Mouse (Mus musculus): Measurements from ENCODE around the gene Grik1. TPM values are rescaled to one million over a fixed set of nuclear protein-coding genes. Genes with fewer than 3 reads are reported as not detected.

The Grik1 gene
- polyA plus RNA-seq, 1 experiment from 2014 or later, result 0.49 TPM

DNA sequence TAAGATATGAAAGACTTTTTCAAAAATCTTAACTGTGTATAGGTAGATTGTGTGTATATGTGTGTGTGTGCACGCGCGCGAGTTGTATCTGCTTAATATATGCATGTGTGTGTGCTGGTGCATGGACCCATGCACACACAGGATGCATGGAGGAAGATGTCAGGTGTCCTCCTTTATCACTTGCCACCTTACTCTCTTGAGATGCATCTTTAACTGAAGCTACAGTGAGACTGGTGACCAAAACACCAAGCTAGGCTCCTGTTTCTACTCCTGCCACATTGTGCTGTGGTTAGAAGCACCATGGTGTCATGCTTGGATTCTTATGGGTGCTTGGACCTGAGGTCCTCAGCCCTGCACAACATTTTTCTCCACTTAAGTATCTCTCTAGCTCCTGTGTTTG is 245.7 kb downstream of the Grik1 start:
- no peak for ATAC-seq (ENCODE audit: extremely low read depth, insufficient number of reproducible peaks, low FRiP score, low TSS enrichment)
- Histone ChIP-seq H3K36me3 (no peaks in the 10 kb centered on the region), H3K9me3 (no peaks in the 10 kb centered on the region), H3K27me3 (replicated peaks) (no peaks in the 10 kb centered on the region), H3K9ac (no peak overlapping the region), H3K4me3 (no peak overlapping the region), H3K27ac (replicated peaks) (no peak overlapping the region), H3K4me2 (no peak overlapping the region), H3K4me1 (no peaks in the 10 kb centered on the region)
- 94% methylated on average over 4 of the region's 4 CpGs for WGBS

DNA sequence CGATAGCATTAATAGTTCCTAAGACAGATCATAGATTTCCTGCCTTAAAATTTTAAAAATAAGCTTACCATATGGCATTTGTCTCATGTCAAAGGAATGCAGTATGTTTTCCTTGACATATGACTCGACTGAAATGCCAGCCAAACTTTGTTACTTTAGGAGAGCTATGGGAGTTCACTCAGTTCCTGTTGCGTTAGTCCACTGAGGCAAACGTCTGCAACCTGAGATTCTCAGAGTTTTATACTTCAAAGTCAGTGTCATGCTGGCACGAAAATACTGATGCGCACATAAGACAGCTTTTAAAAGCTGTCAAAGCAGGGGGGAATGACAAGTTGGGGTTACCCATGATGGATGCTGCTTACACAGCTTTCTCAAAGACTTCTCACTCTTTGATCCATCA is 247.6 kb downstream of the Grik1 start:
- H3K4me3 ChIP-seq, result no peak overlapping the region
- H3K4me2 ChIP-seq, result no peak overlapping the region
- no peak overlapping the region for H3K9ac ChIP-seq
- H3K27ac ChIP-seq (replicated peaks), result no peak overlapping the region
- ATAC-seq (ENCODE audit: extremely low read depth, insufficient number of reproducible peaks, low FRiP score, low TSS enrichment), result no peak
- no peaks in the 10 kb centered on the region for H3K9me3 ChIP-seq
- no peaks in the 10 kb centered on the region for H3K27me3 ChIP-seq (replicated peaks)
- WGBS, result 43% methylated on average over 6 of the region's 6 CpGs
- H3K36me3 ChIP-seq, result no peaks in the 10 kb centered on the region
- no peaks in the 10 kb centered on the region for H3K4me1 ChIP-seq

DNA sequence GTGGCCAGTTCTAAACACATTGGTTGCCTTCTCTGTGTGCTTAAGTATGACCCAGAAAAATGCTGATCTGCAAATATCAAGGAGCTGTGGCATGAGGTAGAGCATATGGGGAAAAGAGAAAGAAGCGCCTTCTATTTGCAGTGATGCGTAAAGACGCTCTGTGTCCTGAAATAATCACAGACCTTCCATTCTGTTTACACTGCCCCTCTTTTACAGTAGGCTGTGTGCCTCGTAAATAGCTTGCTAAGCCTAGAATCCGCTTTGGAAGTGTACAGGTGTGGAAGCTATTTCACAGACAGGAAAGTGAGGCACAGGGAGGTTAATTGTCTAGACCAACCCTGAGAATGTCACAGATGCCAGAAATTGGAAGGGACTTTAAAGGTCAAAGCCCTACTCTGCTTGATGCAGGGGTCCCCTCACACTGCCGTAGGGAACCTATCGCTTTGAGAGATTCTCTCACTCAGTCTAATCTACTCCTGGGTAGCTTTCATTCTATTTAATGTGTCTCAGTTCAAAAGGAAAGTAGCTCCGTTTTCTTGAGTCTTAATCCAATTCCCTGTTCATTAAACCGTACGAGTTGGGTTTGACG is 251.5 kb downstream of the Grik1 start:
- Histone ChIP-seq H3K36me3 (no peaks in the 10 kb centered on the region), H3K9ac (no peak overlapping the region), H3K9me3 (no peaks in the 10 kb centered on the region), H3K27me3 (replicated peaks) (no peaks in the 10 kb centered on the region), H3K4me1 (no peaks in the 10 kb centered on the region), H3K4me2 (no peak overlapping the region), H3K4me3 (no peak overlapping the region), H3K27ac (replicated peaks) (no peak overlapping the region)
- 81% methylated on average over 11 of the region's 11 CpGs for WGBS
- ATAC-seq (ENCODE audit: extremely low read depth, insufficient number of reproducible peaks, low FRiP score, low TSS enrichment), result no peak

DNA sequence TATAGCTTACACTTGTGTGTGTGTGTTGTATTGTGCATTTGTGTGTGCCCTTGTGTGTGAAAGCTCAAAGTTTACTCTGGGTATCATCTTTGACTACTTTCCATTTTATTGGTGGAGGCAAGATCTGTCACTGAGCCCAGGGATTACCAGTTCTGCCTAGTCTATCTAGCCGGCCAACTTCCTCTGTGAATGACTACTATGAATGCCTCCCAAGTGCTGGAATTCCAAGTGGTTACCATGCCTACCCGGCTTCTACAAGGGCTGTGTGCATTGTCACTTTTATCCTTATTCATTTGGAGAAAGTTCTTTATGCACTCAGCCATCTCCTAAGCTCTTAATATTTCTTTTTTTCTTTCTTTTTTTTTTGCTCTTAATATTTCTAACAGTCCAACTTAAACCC is 301.3 kb downstream of the Grik1 start:
- no peaks in the 10 kb centered on the region for H3K27me3 ChIP-seq (replicated peaks)
- no peaks in the 10 kb centered on the region for H3K4me1 ChIP-seq
- ATAC-seq (ENCODE audit: extremely low read depth, insufficient number of reproducible peaks, low FRiP score, low TSS enrichment), result no peak
- H3K27ac ChIP-seq (replicated peaks), result no peak overlapping the region
- no peaks in the 10 kb centered on the region for H3K36me3 ChIP-seq
- no peak overlapping the region for H3K4me3 ChIP-seq
- H3K9me3 ChIP-seq, result no peaks in the 10 kb centered on the region
- no peak overlapping the region for H3K4me2 ChIP-seq
- H3K9ac ChIP-seq, result no peak overlapping the region
- 63% methylated on average over 2 of the region's 2 CpGs for WGBS

DNA sequence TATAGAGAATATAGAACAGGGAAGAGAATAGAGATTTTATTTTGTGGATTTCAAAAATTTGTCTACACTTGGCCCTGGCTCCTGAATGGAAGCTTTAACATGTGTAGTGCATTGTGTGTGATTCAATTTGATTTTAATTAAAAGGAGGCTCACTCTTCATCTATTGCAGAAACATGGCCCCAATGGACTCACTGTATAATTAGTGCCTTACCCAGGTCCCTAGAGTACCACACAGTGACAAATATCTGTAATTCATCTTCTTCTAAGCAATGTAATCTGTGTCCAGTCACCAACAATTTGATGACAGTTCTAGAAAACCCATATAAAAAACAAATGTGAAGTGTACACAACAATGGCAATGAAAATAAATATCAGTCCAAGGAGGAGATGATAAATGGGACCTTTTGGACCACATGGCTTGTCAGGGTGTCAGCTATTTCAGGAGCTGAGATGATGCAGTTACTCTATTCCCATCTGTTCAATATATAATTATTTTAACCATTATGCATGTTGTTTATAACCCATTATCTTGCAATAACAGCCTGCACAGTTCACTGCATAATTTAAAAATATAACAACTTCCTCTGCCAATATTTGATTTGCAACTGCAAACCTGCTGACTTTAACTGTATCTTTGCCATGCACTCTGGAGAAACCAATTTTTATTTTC is 305.7 kb downstream of the Grik1 start:
- ATAC-seq (ENCODE audit: extremely low read depth, insufficient number of reproducible peaks, low FRiP score, low TSS enrichment), result no peak

DNA sequence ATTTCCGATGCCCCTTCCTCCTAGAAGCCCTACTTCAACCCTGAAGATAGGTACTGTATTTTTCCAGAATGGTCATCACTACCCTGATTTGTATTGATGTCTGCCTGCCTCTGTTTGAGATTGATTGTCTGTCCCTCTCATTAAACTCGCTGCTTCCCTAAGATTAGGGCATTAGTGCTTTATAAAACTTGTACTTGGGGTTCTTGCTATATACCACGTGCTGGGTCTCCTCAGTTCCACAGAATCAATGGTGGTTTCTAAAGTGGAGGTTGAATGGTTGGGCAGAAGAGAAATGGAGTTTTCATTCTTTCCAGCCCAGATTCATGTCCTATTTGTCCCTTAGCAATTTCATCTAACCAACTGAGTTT is 316.0 kb downstream of the Grik1 start:
- H3K27me3 ChIP-seq (replicated peaks), result no peaks in the 10 kb centered on the region
- no peak overlapping the region for H3K9ac ChIP-seq
- no peak overlapping the region for H3K4me3 ChIP-seq
- WGBS, result 65% methylated on average over 3 of the region's 3 CpGs
- ATAC-seq (ENCODE audit: extremely low read depth, insufficient number of reproducible peaks, low FRiP score, low TSS enrichment), result no peak
- no peaks in the 10 kb centered on the region for H3K36me3 ChIP-seq
- no peaks in the 10 kb centered on the region for H3K9me3 ChIP-seq
- H3K27ac ChIP-seq (replicated peaks), result no peak overlapping the region
- no peak overlapping the region for H3K4me2 ChIP-seq
- no peaks in the 10 kb centered on the region for H3K4me1 ChIP-seq

More for the DNA sequence above, 305.7 kb downstream of the Grik1 start:
- H3K27ac ChIP-seq (replicated peaks), result no peak overlapping the region
- no peaks in the 10 kb centered on the region for H3K36me3 ChIP-seq
- no peaks in the 10 kb centered on the region for H3K4me1 ChIP-seq
- H3K9ac ChIP-seq, result no peak overlapping the region
- H3K9me3 ChIP-seq, result no peaks in the 10 kb centered on the region
- no peak overlapping the region for H3K4me3 ChIP-seq
- no peak overlapping the region for H3K4me2 ChIP-seq
- H3K27me3 ChIP-seq (replicated peaks), result no peaks in the 10 kb centered on the region

DNA sequence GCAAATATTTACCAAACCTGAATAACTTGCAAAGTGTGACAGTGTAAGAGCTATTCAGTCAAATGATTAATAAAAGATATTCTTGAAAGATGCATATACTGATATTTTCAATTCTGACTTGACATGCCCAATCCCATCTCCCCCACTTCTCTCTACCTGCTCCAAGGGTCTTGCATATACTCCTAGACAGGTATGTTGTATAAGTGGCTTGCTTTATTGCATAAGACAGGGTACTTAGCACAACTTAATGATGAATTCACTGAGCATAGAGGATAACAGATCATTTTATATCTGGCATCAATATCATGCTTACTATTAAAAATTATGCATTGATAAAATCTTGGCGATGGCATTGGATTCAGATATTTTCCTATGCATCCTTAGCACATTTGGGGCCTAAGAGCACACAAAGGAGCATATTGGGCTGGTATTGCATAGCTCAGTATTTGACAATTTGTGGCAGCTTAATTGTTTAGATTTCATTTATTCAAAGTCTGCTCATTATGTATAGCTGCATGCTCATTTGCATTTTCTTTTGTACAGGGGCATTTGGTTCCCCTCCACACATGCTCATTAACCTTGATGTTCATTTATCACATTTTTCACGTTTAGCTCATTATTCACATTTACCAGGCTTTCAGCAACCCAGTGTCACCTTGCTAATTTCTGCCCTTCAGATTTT is 316.5 kb downstream of the Grik1 start:
- Histone ChIP-seq H3K36me3 (no peaks in the 10 kb centered on the region), H3K4me1 (no peaks in the 10 kb centered on the region), H3K27me3 (replicated peaks) (no peaks in the 10 kb centered on the region), H3K4me3 (no peak overlapping the region), H3K27ac (replicated peaks) (no peak overlapping the region), H3K9me3 (no peaks in the 10 kb centered on the region), H3K4me2 (no peak overlapping the region), H3K9ac (no peak overlapping the region)
- ATAC-seq (ENCODE audit: extremely low read depth, insufficient number of reproducible peaks, low FRiP score, low TSS enrichment), result no peak
- 59% methylated on average over 2 of the region's 2 CpGs for WGBS

DNA sequence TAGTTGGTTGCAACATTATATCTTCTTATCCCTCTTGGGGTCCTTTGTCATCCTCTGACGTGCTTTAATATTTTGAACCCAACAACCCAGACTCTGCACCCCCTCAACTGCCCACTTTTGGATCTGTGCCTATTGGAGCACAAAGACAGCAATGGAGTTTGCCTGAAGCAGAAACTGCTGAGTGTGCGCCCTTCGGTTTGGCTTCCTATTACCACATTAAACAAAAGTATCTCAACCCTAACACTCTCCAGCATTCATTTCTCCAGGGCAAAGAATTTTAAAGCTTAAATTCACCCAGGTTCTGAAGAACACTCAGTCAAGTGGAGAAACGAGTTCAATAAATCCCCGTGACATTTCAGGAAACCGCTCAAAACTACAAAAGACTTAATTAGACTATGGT is 318.2 kb downstream of the Grik1 start:
- H3K9me3 ChIP-seq, result no peaks in the 10 kb centered on the region
- ATAC-seq (ENCODE audit: extremely low read depth, insufficient number of reproducible peaks, low FRiP score, low TSS enrichment), result no peak
- H3K36me3 ChIP-seq, result no peaks in the 10 kb centered on the region
- no peak overlapping the region for H3K9ac ChIP-seq
- no peak overlapping the region for H3K27ac ChIP-seq (replicated peaks)
- no peak overlapping the region for H3K4me2 ChIP-seq
- H3K27me3 ChIP-seq (replicated peaks), result no peaks in the 10 kb centered on the region
- 76% methylated on average over 6 of the region's 6 CpGs for WGBS
- H3K4me1 ChIP-seq, result no peaks in the 10 kb centered on the region
- no peak overlapping the region for H3K4me3 ChIP-seq

DNA sequence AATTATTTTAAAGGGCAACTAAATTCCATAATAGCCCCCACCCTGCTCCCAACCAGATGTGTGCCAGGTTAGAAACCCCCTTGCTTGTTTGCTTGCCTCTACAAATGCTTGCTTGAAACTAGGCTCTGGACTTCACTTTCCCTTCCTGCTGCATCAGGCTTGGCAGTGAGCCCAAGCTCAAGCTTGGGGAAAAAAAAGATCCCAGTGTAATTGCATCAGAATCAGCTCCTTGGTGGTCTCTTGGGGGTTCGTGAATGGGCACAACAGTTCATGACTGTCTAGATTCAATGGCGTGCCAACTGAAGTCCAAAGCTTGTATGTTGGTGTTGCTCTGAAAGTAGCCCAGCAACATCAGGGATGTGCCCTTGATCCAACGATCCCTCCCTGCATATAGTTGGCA is 320.1 kb downstream of the Grik1 start:
- ATAC-seq (ENCODE audit: extremely low read depth, insufficient number of reproducible peaks, low FRiP score, low TSS enrichment), result no peak
- Histone ChIP-seq H3K27ac (replicated peaks) (no peak overlapping the region), H3K27me3 (replicated peaks) (no peaks in the 10 kb centered on the region), H3K36me3 (no peaks in the 10 kb centered on the region), H3K4me1 (no peaks in the 10 kb centered on the region), H3K4me2 (no peak overlapping the region), H3K4me3 (no peak overlapping the region), H3K9me3 (no peaks in the 10 kb centered on the region), H3K9ac (no peak overlapping the region)
- WGBS, result 81% methylated on average over 3 of the region's 3 CpGs

DNA sequence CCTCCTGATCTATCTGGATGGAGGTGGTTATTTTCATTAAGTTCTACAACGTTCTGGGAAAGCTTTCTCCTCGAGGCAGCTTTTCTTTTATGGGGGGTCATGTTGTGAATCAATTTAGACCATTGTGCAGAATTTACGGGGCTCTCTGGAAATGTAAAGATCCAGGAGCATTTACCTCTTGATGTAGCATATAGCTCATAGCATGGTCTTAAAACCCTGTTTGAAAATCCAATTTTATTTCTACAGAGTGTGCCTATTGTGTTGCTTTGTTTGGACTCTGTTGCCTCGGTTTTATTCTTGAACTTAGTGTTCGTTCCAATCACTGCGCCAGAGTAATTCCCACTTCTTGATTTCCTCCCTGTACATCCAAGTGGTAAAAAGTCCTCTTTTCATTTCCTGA is 328.6 kb downstream of the Grik1 start:
- H3K27ac ChIP-seq (replicated peaks), result no peak overlapping the region
- no peaks in the 10 kb centered on the region for H3K9me3 ChIP-seq
- no peak overlapping the region for H3K4me3 ChIP-seq
- H3K4me2 ChIP-seq, result no peak overlapping the region
- 69% methylated on average over 6 of the region's 6 CpGs for WGBS
- H3K4me1 ChIP-seq, result no peaks in the 10 kb centered on the region
- no peaks in the 10 kb centered on the region for H3K36me3 ChIP-seq
- no peak for ATAC-seq (ENCODE audit: extremely low read depth, insufficient number of reproducible peaks, low FRiP score, low TSS enrichment)
- H3K27me3 ChIP-seq (replicated peaks), result no peaks in the 10 kb centered on the region
- H3K9ac ChIP-seq, result no peak overlapping the region

DNA sequence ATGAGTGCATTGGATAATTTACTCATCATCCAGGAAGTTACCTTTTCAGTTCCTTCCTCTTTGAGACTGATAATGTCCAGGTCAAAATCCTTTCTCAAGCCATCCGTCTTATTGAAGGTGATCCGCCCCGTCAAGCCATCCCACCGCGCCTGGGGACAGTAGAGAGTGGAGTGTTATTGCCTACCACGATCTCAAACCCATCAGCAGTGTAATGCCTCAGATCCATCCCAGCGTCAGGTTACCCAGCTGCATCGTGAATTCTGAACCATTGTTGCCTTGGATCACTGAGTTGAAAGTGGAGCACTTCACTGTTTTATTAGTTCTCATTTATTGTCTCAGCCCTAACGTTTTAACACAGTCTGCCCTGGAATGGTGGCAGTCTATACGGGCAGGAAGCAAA is 332.6 kb downstream of the Grik1 start:
- Histone ChIP-seq H3K9ac (no peak overlapping the region), H3K4me1 (peaks cover 7% of the 10 kb centered on the region; the same call in 1 of the 2 replicates), H3K27me3 (replicated peaks) (no peaks in the 10 kb centered on the region), H3K36me3 (no peaks in the 10 kb centered on the region), H3K9me3 (no peaks in the 10 kb centered on the region), H3K4me3 (no peak overlapping the region), H3K4me2 (no peak overlapping the region), H3K27ac (replicated peaks) (no peak overlapping the region)
- ATAC-seq (ENCODE audit: extremely low read depth, insufficient number of reproducible peaks, low FRiP score, low TSS enrichment), result no peak
- WGBS, result 85% methylated on average over 10 of the region's 10 CpGs

DNA sequence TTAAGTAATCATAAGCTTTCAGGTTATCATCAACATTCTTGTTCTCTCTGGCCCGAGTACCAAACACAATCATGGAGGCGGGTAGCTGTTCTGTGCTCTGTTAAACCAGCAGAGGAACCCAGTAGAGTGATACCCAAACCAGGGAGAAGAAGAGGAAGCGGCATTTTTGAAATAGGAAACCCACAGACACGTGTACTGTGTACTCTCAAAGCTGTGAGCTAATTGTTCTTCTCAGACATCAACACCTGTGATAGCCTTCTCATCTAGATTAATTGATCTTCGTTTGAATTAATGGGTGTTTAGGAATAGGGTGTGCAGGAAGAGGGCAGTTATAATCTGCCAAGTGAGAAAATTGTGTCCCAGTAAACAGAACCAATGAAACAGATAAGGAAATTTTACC is 333.9 kb downstream of the Grik1 start:
- H3K27ac ChIP-seq (replicated peaks), result no peak overlapping the region
- peaks cover 7% of the 10 kb centered on the region; the same call in 1 of the 2 replicates for H3K4me1 ChIP-seq
- no peak overlapping the region for H3K9ac ChIP-seq
- H3K27me3 ChIP-seq (replicated peaks), result no peaks in the 10 kb centered on the region
- no peaks in the 10 kb centered on the region for H3K9me3 ChIP-seq
- WGBS, result 55% methylated on average over 5 of the region's 5 CpGs
- no peak overlapping the region for H3K4me2 ChIP-seq
- no peak overlapping the region for H3K4me3 ChIP-seq
- no peaks in the 10 kb centered on the region for H3K36me3 ChIP-seq
- no peak for ATAC-seq (ENCODE audit: extremely low read depth, insufficient number of reproducible peaks, low FRiP score, low TSS enrichment)

Measured in heart, embryonic 13.5 days (tissue).